Mouse (Mus musculus) thymus, adult 18-20 months (tissue): ENCODE measurements around the gene 2310034C09Rik.
"Not testable (repeated sequence)": the region's sequence is repeated elsewhere in the genome, so short reads cannot be mapped to it uniquely, and the experiment has no call there.

Experiments used
- DNase-seq, 2 experiments: peaks; one replicate each; pipeline ENCODE4 v3.0.0; 2022; ENCODE audit warnings: mixed read lengths in 2 of 2

2310034C09Rik gene

GRCm38 (mm10) chr16:88758547-88758946 is at the start of gene 2310034C09Rik:
Gene 2310034C09Rik (plus strand): TSS chr16:88758847.
- not testable (repeated sequence) for DNase-seq

GRCm38 (mm10) chr16:88710757-88711156 is 47.9 kb upstream of the 2310034C09Rik start:
- DNase-seq, result no peak

GRCm38 (mm10) chr16:88711245-88711644 is 47.4 kb upstream of the 2310034C09Rik start:
- no peak for DNase-seq

GRCm38 (mm10) chr16:88716549-88716948 is 42.1 kb upstream of the 2310034C09Rik start:
- DNase-seq, result no peak

- no peak for DNase-seq
Observed at GRCm38 (mm10) chr16:88720031-88720430, 38.6 kb upstream of the 2310034C09Rik start.

DNA sequence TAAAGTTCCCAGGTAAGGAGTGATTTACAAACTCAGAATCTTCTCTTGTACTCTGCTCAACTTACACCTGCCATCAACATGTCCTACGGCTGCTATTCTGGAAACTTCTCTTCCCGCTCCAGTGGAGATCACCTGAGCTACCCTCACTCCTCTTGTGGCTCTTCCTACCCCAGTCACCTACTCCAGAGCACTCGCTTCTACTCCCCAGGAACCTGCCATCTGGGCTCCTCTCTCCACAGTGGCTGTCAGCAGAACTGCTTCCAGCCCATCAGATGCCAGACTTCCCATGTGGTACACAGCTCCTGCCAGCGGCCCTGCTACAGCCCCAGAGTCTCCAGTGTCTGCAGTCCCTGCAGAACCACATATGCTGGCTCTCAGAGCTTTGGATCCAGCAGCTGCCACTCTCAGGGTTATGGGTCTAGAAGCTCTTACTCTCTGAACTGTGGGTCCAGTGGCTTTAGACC is 29.8 kb upstream of the 2310034C09Rik start, which contains the start of gene Krtap13-1:
Gene Krtap13-1 (plus strand): TSS at position 51 of the 464 bp plus-strand sequence.
- DNase-seq, result no peak

- DNase-seq, result no peak
Observed at GRCm38 (mm10) chr16:88735391-88735790, 23.3 kb upstream of the 2310034C09Rik start.

DNA sequence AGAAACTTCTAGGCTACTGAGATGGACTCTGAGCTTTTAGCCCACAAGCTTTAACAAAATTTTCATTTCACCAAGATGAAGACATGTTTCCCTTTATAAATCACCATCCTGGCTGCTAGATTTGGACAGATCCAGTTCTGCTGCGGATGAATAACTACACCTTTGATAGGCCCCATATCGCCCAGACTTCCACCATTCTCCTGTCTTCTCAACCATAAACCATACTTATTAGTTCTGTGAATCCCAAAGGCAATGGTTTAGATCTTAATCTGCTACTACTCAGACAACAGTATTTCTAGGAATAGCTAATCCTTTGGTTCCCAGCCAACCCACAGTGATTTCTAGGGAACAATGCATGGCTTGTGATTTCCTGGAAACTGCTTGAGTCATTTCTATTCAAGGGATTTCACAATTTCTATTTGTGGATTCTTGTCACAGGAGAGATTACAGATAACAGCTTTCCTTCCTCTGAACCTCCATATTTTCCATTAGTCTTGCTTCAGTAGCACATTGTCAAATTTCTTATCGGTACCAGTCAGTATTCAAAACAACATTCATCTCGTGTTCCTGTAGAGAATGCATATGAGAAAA is 13.8 kb upstream of the 2310034C09Rik start:
- DNase-seq, result no peak

GRCm38 (mm10) chr16:88747943-88748342 is 10.7 kb upstream of the 2310034C09Rik start:
- DNase-seq, result no peak

DNA sequence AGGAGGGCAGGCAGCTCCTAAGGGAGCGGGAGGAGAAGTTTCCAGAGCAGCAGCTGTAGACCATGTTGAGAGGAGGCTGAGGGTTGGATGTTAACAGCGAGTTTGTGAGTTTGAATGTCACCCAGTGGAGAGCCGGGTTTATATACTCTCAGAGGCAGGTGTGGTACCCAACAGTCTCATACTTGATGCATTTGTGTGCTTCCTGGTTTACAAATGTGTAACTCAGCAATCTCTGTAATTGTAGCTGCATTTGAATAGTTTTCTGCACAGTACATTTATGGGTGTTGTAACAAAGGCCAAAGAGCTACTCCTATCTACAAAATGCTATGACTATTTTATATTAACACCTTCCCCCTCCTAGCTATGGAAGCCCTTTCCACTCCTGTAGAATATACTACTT is 7.1 kb upstream of the 2310034C09Rik start, which contains the start of gene Krtap13:
Gene Krtap13 (minus strand): TSS at position 101 of the 400 bp plus-strand sequence.
- DNase-seq, result not testable (repeated sequence)

GRCm38 (mm10) chr16:88774106-88774505 is 15.5 kb downstream of the 2310034C09Rik start, which contains the start of gene 2310057N15Rik:
Gene 2310057N15Rik (minus strand): TSS chr16:88774206.
- no peak for DNase-seq

DNA sequence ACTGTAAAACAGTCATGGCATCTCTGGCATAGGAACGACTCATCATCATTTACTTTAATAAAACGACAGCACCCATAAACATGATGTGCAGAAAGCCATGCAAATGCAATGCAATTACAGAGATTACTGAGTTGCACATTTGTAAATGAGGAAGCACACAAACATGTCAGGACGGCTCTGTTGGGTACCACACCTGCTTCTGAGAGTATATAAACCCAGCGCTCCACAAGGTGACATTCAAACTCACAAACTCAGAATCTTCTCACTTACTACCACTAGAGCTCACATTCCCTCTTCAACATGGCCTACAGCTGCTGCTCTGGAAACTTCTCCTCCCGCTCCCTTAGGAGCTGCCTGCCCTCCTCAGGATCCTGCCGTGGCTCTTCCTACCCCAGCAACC is 18.9 kb downstream of the 2310034C09Rik start, which contains the start of gene Gm5965:
Gene Gm5965 (plus strand): TSS at position 301 of the 400 bp plus-strand sequence.
- no peak for DNase-seq

DNA sequence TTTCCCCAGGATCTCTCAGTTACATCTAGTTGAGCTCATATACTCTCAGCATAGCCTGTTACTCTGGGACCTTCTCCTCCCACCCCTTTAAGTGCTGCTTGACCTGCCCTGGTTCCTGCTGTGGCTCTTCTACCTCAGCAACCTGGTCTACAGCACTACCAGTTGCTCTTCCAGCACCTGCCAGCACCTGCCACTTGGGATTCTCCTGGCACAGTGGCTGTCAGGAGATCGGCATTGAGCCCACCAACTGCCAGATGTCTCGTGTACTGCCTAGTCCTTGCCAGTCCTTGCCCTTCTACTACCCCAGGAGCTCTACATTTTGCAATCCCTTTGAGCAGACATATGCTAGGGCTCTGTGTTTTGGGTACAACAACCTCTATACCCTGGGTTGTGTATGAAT is 28.1 kb downstream of the 2310034C09Rik start:
- no peak for DNase-seq
